Mouse (Mus musculus) CD4-positive naive resting alpha-beta T cell, adult 57 days (primary cell): Measurements from ENCODE around the gene Bmper. TPM values are rescaled to one million over a fixed set of nuclear protein-coding genes. Genes with fewer than 3 reads are reported as not detected.

Source experiments
- total RNA-seq: library from RNA; stranded (reverse); gene quantifications from one replicate; pipeline ENCODE4 v1.2.4, GENCODE M21; 2023

Gene Bmper
- total RNA-seq: not detected

GRCm38 (mm10) chr9:23222841-23223548 is at the start of gene Bmper:
Gene Bmper (plus strand): TSS chr9:23223076.

